Mouse (Mus musculus): ENCODE measurements at regions not wholly inside any gene's neighbourhood (a gene's known extent, or its start where the extent isn't known, plus 50 kb on each side); places are given as distances from the start of the nearest gene placed in this dataset.

DNA sequence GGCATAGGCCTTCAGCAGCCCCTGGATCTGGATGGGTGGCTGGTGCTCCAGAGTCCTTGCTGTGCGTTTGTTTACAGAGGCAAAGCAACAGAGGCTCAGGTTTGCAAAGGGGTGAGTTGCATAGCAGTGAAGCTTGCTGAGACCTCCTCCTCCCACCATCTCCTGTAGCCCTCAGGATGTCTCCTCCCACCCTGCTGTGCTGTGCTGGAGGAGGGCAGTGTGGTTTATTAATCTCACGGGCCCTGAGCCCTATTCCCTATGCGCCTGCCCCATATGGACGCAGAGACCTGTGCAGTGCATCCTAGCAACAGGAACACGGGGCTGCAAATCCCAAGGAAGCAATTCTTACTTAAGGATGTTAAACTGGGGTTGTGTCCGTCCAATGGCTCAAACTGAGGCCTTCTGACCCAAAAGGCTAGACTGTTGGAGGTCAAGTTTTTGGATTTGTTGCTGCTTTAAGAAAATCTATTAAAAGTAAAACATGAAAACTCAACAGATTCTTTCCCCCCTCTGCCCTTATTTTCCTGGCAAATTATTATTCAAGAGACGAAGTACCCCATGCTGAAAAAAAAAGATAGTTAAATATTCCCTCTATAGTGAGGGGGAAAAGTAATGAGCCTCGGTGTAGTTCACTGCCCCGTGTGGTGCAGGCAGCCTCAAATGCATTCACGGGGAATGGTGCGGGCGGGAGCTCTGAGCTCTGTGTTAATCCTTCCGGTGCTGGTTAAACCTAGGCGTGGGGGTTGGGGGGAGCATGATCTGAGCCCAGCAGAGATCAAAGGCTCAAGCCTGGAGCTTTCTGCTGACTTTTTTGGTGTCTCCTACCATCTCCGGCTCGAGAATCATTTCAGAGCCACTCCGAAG lies 297.8 kb downstream of the Cdh26 start:
- 2% methylated on average over 17 of the region's 17 CpGs for WGBS
- peak overlapping the region; percentile 52; the same call in 1 of the 2 replicates for H3K27ac ChIP-seq (replicated peaks)
- peak overlapping the region; percentile 17 for H3K9ac ChIP-seq (replicated peaks)
- 0 out of 2 replicates have a peak, but pooled peaks cover 9% of the 10 kb centered on the region for H3K27me3 ChIP-seq
- ATAC-seq (ENCODE audit: low FRiP score, low read depth): peak; percentile 84
- H3K4me3 ChIP-seq: 0 out of 2 replicates have a peak overlapping the region, but pooled peaks have one; percentile 3
- H3K9me3 ChIP-seq: no peaks in the 10 kb centered on the region
- H3K36me3 ChIP-seq: no peaks in the 10 kb centered on the region
- peaks cover 18% of the 10 kb centered on the region for H3K4me1 ChIP-seq
- peak overlapping the region; percentile 42 for H3K4me2 ChIP-seq (replicated peaks)

DNA sequence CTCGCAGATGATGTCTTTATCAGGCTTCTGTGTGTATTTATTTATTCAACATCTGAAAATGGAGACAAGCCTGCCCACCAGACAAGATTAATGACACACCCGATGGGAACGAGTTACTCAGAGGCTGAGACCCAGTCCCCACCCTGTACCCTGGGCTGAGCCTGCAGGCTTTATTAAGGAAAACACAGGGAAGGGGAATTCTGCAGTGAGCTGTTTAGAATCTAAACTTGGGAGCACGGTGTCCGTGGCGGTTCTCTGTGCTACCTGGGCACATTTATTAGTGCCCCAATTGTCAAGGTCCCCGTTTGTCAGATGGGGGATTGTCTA lies 298.4 kb downstream of the Cdh26 start:
- H3K4me2 ChIP-seq (replicated peaks): peak overlapping the region; percentile 42
- no peaks in the 10 kb centered on the region for H3K9me3 ChIP-seq
- H3K4me1 ChIP-seq: peaks cover 18% of the 10 kb centered on the region
- H3K4me3 ChIP-seq: 0 out of 2 replicates have a peak overlapping the region, but pooled peaks have one; percentile 3
- peak; percentile 72 for ATAC-seq (ENCODE audit: low FRiP score, low read depth)
- 5% methylated on average over 7 of the region's 7 CpGs for WGBS
- peak overlapping the region; percentile 17 for H3K9ac ChIP-seq (replicated peaks)
- 0 out of 2 replicates have a peak, but pooled peaks cover 9% of the 10 kb centered on the region for H3K27me3 ChIP-seq
- no peaks in the 10 kb centered on the region for H3K36me3 ChIP-seq
- H3K27ac ChIP-seq (replicated peaks): peak overlapping the region; percentile 52; the same call in 1 of the 2 replicates

DNA sequence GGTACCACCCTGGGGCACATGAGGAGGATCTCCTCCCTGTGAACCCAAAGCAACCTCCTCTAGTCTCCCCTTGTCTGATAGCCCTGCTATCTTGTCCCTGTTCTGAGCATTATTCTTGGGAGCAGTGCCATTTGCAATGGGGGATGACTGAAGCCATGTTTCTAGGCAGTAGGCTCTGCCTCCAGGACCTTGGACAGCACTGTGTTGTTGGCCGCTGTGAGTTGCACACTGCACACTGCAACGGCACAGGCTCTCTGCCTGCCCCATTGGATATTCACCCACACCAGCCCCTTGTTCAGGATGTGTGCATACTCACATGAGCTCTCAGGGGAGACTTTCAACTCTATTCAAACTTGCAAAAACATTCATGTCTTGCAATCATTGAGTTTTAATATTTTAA lies 304.8 kb downstream of the Cdh26 start:
- H3K4me2 ChIP-seq (replicated peaks): no peak overlapping the region
- H3K36me3 ChIP-seq: no peaks in the 10 kb centered on the region
- 24% methylated on average over 2 of the region's 2 CpGs for WGBS
- no peak overlapping the region for H3K9ac ChIP-seq (replicated peaks)
- H3K4me1 ChIP-seq: no peaks in the 10 kb centered on the region
- H3K27ac ChIP-seq (replicated peaks): no peak overlapping the region
- no peaks in the 10 kb centered on the region for H3K27me3 ChIP-seq
- no peak for ATAC-seq (ENCODE audit: low FRiP score, low read depth)
- H3K9me3 ChIP-seq: no peaks in the 10 kb centered on the region
- no peak overlapping the region for H3K4me3 ChIP-seq

DNA sequence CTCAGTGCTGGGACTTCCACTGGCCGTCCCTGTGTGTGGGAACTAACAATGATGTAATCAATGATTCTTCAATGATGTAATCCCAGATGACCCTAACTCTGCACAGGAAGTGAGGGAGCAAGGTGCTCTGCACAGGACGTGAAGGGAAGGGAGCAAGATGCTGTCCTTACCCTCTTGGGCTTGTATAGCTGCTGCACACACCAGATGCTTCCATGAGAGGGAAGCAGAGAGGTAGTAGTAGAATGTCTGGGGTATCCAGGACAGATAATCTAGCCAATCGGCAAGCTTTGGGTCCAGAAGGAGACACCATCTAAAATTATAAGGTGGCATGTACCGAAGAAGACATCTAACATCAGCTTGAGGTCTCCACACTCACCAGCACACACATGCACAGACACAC lies 314.3 kb downstream of the Cdh26 start:
- Histone ChIP-seq H3K27ac (replicated peaks) (no peak overlapping the region), H3K4me2 (replicated peaks) (no peak overlapping the region), H3K4me1 (peaks cover 13% of the 10 kb centered on the region), H3K9me3 (no peaks in the 10 kb centered on the region), H3K9ac (replicated peaks) (no peak overlapping the region), H3K27me3 (no peaks in the 10 kb centered on the region), H3K4me3 (no peak overlapping the region), H3K36me3 (no peaks in the 10 kb centered on the region)
- ATAC-seq (ENCODE audit: low FRiP score, low read depth): no peak
- WGBS: 86% methylated on average over 4 of the region's 4 CpGs

DNA sequence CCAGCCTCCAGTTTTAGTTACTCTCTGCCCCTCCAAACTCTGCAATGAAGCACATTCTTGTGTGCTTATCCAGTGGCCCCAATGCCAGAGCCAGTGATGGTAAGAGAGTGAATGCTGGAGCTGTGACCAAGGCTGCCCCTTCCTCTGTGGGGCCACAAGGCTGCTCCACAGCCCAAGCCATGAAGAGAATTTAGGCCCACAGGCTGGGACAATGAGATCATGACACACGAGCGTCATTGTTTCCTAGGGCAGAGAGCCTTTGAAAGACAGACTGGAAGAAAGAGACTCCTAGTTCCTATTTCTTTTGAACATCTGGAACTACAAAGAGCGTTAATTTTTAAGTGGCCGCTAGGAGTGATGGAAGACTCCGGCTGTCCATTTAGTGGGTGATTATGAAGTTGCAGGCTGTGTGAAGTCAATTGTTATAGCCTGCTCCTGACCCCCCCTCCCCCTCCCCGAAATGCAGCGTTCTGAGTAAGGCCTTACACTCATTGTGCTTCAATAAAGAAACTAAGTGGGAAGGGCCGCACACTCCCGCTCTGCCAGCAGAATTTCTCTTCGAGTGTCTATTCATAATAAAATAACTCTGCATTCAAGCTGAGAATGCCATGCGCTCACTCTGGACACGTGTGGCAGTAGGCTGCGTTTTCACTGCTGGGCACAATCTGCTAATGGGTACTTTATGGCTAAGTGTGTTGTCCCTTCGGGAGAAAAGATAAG lies 315.1 kb downstream of the Cdh26 start:
- no peak overlapping the region for H3K9ac ChIP-seq (replicated peaks)
- H3K27ac ChIP-seq (replicated peaks): no peak overlapping the region
- H3K4me2 ChIP-seq (replicated peaks): 0 out of 2 replicates have a peak overlapping the region, but pooled peaks have one; percentile 1
- no peak; the same call in 1 of the 2 replicates for ATAC-seq (ENCODE audit: low FRiP score, low read depth)
- H3K4me3 ChIP-seq: no peak overlapping the region
- H3K36me3 ChIP-seq: no peaks in the 10 kb centered on the region
- WGBS: 41% methylated on average over 14 of the region's 14 CpGs
- H3K9me3 ChIP-seq: no peaks in the 10 kb centered on the region
- H3K27me3 ChIP-seq: no peaks in the 10 kb centered on the region
- peaks cover 13% of the 10 kb centered on the region for H3K4me1 ChIP-seq

DNA sequence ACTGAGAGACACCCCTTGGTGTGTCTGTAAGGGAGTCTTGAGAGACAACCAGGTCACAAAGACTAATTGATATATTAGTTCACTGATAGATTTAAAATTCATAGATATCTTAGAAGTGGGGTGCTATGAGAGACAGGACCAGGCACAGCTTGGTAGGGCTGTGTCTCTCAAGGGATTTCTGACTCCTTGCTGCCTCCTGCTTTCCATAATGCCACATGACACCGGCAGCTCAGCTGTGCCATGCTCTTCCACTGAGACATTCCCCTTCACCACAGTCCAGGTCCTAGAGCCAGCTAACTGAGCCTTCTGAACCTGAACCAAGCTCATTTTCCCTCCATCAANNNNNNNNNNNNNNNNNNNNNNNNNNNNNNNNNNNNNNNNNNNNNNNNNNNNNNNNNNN lies 320.9 kb downstream of the Cdh26 start:
- Histone ChIP-seq H3K36me3 (no peaks in the 10 kb centered on the region), H3K27ac (replicated peaks) (no peak overlapping the region), H3K9me3 (no peaks in the 10 kb centered on the region), H3K4me1 (no peaks in the 10 kb centered on the region), H3K27me3 (no peaks in the 10 kb centered on the region), H3K4me3 (no peak overlapping the region), H3K9ac (replicated peaks) (no peak overlapping the region), H3K4me2 (replicated peaks) (no peak overlapping the region)
- 86% methylated on average over 1 of the region's 1 CpGs for WGBS
- no peak for ATAC-seq (ENCODE audit: low FRiP score, low read depth)

DNA sequence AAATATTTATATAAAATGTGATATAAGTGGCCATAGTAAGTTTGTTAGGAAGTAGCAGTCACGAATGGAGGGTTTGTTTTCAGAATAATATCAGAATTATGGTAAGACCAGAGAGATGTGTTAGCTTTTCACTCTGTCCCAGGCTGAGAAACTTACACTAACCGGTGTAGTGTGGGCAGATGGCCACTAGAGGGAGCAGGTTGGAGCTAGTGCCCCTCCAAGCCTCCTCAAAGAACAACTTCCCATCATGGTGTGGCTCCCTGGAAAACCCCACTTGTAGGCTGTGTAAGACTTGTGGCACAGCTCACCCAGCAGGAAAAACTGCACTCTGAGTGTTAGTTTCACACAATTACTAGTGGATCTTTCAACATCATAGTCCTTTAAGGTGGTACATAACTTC lies 328.0 kb downstream of the Cdh26 start:
- peaks cover 3% of the 10 kb centered on the region; the same call in 1 of the 2 replicates for H3K27me3 ChIP-seq
- H3K9me3 ChIP-seq: no peaks in the 10 kb centered on the region
- WGBS: 4% methylated on average over 2 of the region's 2 CpGs
- H3K36me3 ChIP-seq: no peaks in the 10 kb centered on the region
- no peak overlapping the region for H3K4me3 ChIP-seq
- no peaks in the 10 kb centered on the region for H3K4me1 ChIP-seq
- H3K27ac ChIP-seq (replicated peaks): no peak overlapping the region
- H3K9ac ChIP-seq (replicated peaks): no peak overlapping the region
- no peak overlapping the region for H3K4me2 ChIP-seq (replicated peaks)
- ATAC-seq (ENCODE audit: low FRiP score, low read depth): no peak

DNA sequence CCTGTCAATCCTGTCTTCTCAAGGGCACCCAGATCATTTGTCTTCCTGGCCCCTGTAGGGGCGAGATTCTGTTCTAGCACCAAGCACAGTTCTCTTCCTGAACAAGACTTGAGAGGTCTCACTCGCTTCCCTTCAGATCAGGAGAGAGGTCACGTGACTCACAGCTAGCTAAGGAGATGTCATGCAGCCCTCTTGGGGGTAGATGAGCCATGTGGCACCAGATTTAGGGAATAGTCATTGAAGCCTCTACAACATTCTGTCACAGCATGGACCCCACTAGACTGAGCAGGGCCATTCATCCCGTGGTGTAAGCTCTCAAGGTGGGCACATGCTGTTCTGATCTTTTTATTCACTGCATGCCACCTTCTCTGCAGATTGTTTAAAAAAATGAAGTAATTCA lies 338.2 kb downstream of the Cdh26 start:
- Histone ChIP-seq H3K36me3 (no peaks in the 10 kb centered on the region), H3K9ac (replicated peaks) (no peak overlapping the region), H3K9me3 (no peaks in the 10 kb centered on the region), H3K27ac (replicated peaks) (no peak overlapping the region), H3K4me1 (0 out of 2 replicates have a peak, but pooled peaks cover 4% of the 10 kb centered on the region), H3K4me3 (no peak overlapping the region), H3K27me3 (no peaks in the 10 kb centered on the region), H3K4me2 (replicated peaks) (no peak overlapping the region)
- ATAC-seq (ENCODE audit: low FRiP score, low read depth): no peak
- 74% methylated on average over 4 of the region's 4 CpGs for WGBS

DNA sequence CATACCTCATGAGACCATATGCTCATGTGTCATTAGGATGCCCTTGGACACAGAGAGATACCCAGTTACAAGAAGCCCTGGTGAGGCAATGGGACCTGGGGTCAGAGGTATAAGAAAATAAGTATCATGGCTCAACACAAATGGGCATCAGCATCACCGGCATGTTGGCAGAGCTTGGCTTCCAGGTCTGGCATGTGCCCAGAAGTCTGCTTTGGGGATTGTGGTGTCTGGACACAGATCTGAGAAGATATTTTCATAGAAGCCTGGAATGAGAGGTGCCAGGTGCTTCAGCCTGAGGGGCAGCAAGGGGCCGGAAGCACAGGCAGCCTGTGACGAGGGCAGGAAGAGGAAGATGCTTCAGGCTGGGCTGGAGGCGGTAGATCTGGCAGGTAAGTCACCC lies 338.7 kb downstream of the Cdh26 start:
- ATAC-seq (ENCODE audit: low FRiP score, low read depth): no peak
- Histone ChIP-seq H3K9ac (replicated peaks) (no peak overlapping the region), H3K4me2 (replicated peaks) (no peak overlapping the region), H3K9me3 (no peaks in the 10 kb centered on the region), H3K27me3 (no peaks in the 10 kb centered on the region), H3K36me3 (no peaks in the 10 kb centered on the region), H3K27ac (replicated peaks) (no peak overlapping the region), H3K4me3 (no peak overlapping the region), H3K4me1 (0 out of 2 replicates have a peak, but pooled peaks cover 4% of the 10 kb centered on the region)
- 92% methylated on average over 4 of the region's 4 CpGs for WGBS

DNA sequence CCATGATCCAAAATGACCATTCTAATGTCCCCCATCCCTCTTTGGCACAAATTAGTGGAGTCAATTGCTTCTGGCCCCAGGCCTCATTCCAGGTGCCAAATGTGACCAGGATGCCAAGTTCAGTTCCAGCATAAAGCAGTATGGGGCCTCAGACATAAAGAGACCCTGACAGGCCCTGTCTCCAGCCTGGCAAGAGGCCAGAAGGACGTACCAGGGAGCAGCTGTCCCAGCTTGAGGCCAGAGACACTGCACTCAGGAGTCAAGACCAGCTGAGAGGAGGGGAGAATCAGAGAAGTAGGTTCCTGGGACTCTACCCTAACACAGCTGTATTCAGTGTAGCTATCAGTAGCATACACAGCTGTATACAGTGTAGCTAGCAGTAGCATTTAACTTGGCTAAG lies 341.1 kb downstream of the Cdh26 start:
- Histone ChIP-seq H3K36me3 (no peaks in the 10 kb centered on the region), H3K4me3 (no peak overlapping the region), H3K9me3 (no peaks in the 10 kb centered on the region), H3K27ac (replicated peaks) (no peak overlapping the region), H3K27me3 (no peaks in the 10 kb centered on the region), H3K9ac (replicated peaks) (no peak overlapping the region), H3K4me2 (replicated peaks) (no peak overlapping the region), H3K4me1 (0 out of 2 replicates have a peak, but pooled peaks cover 4% of the 10 kb centered on the region)
- WGBS: 60% methylated on average over 1 of the region's 1 CpGs
- no peak for ATAC-seq (ENCODE audit: low FRiP score, low read depth)

DNA sequence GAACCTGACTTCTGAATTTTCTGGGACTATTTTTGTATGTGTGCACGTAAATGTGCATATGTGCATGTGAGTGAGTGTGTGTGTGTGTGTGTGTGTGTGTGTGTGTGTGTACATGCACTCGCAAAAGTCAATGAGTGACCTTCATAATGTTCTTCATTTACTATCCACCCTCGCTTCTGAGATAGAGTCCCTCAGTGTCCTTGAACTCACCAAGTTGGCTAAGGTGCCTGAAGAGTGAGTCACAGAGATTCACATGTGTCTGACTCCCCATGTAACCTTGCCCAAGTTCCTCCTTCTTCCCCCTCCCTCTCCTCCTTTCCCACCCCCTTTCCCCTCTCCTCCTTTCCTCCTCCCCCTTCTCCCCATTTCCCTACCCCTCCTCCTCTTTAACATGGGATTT lies 341.6 kb downstream of the Cdh26 start:
- Histone ChIP-seq H3K4me1 (0 out of 2 replicates have a peak, but pooled peaks cover 4% of the 10 kb centered on the region), H3K36me3 (no peaks in the 10 kb centered on the region), H3K9me3 (no peaks in the 10 kb centered on the region), H3K4me2 (replicated peaks) (no peak overlapping the region), H3K27me3 (no peaks in the 10 kb centered on the region), H3K27ac (replicated peaks) (no peak overlapping the region), H3K4me3 (no peak overlapping the region), H3K9ac (replicated peaks) (no peak overlapping the region)
- 90% methylated on average over 3 of the region's 3 CpGs for WGBS
- ATAC-seq (ENCODE audit: low FRiP score, low read depth): no peak

All from midbrain, embryonic 12.5 days (tissue).